Mouse (Mus musculus) activated CD4-positive, CD25-positive, alpha-beta regulatory T cell (primary cell): ENCODE data around the gene P4ha3. TPM values are rescaled to one million over a fixed set of nuclear protein-coding genes. Genes with fewer than 3 reads are reported as not detected.

Experiments used
- polyA plus RNA-seq, 2 experiments: library from polyadenylated mRNA; unstranded; fragments of 100-300 nt; shearing (Covaris generic); gene quantifications; one replicate each; pipeline ENCODE4 v1.2.1; 2017

The P4ha3 gene
- under 1 TPM in 1 of 2 experiments, not detected in 1; 0.18 TPM for polyA plus RNA-seq

GRCm38 (mm10) chr7:100285383-100285782 lies at the start of gene P4ha3:
P4ha3 (plus strand) TSS chr7:100285520.

Other genes starting within 250 kb of the P4ha3 start
- gene Pold3, start 164.0 kb upstream of the P4ha3 start, polyA plus RNA-seq = 10 to 100 TPM; 36.4 to 45.9 TPM
- 1 to 10 TPM; 1.6 to 4.1 TPM for gene Lipt2, start 126.2 kb upstream of the P4ha3 start, polyA plus RNA-seq
- under 1 TPM in 1 of 2 experiments, not detected in 1; 0.22 TPM for gene Kcne3, start 109.0 kb upstream of the P4ha3 start, polyA plus RNA-seq
- 1 to 10 TPM; 2.1 to 4.7 TPM for gene Pgm2l1, start 58.1 kb upstream of the P4ha3 start, polyA plus RNA-seq
- gene C2cd3, start 86.7 kb downstream of the P4ha3 start, polyA plus RNA-seq = 10 to 100 TPM; 26.5 to 39.8 TPM
- 10 to 100 TPM; 33.1 to 37.5 TPM for gene Ppme1, start 86.8 kb downstream of the P4ha3 start, polyA plus RNA-seq
- gene Ucp3, start 187.5 kb downstream of the P4ha3 start, polyA plus RNA-seq = under 1 TPM; 0.11 to 0.29 TPM
- 1,000 to 10,000 TPM; 1,882 to 2,125 TPM for gene Ucp2, start 207.8 kb downstream of the P4ha3 start, polyA plus RNA-seq
- 10 to 100 TPM in 1 of 2 experiments, 1 to 10 TPM in 1; 8.0 to 23.0 TPM for gene Dnajb13, start 229.4 kb downstream of the P4ha3 start, polyA plus RNA-seq